Mouse (Mus musculus) hindbrain, postnatal 0 days (tissue): ENCODE data around the gene Eid2b. TPM values are rescaled to one million over a fixed set of nuclear protein-coding genes. Genes with fewer than 3 reads are reported as not detected.
"Not testable (repeated sequence)": the region's sequence is repeated elsewhere in the genome, so short reads cannot be mapped to it uniquely, and the experiment has no call there.

Source experiments
- ATAC-seq: fragments of 200-750 bp; cut with Nextera tagmentation; 2 replicates; pipeline ENCODE4 v1.8.0; 2017; ENCODE audit warnings: mild to moderate bottlenecking, moderate TSS enrichment, moderate library complexity
- DNase-seq: peaks from one replicate; pipeline ENCODE4 v3.0.0-alpha.2; 2015; ENCODE audit warnings: low spot score
- H3K27ac ChIP-seq: fragments of 300-500 bp; sonication (generic); 2 replicates; pipeline ENCODE4 v1.5.1; 2014; ENCODE audit warnings: mild to moderate bottlenecking
- H3K27me3 ChIP-seq: fragments of 300-500 bp; sonication (generic); 2 replicates; pipeline ENCODE4 v1.6.1; 2014; ENCODE audit warnings: low read length, mixed read lengths; ENCODE audit not compliant: insufficient read depth
- H3K36me3 ChIP-seq: fragments of 300-500 bp; sonication (generic); 2 replicates; pipeline ENCODE4 v1.6.1; 2014; ENCODE audit warnings: low read length, mixed read lengths; ENCODE audit not compliant: insufficient read depth
- H3K4me1 ChIP-seq: fragments of 300-500 bp; sonication (generic); 2 replicates; pipeline ENCODE4 v1.6.1; 2014; ENCODE audit warnings: antibody characterized with exemption, low read length, mixed read lengths; ENCODE audit not compliant: insufficient read depth
- H3K4me2 ChIP-seq: fragments of 300-500 bp; sonication (generic); 2 replicates; pipeline ENCODE4 v1.6.1; 2014; ENCODE audit warnings: low read depth, mild to moderate bottlenecking, low read length, moderate library complexity, mixed read lengths
- H3K4me3 ChIP-seq: fragments of 300-500 bp; sonication (generic); 2 replicates; pipeline ENCODE4 v1.5.1; 2014; ENCODE audit warnings: low read length
- H3K9ac ChIP-seq: fragments of 300-500 bp; sonication (generic); replicated peaks from 2 replicates; pipeline ENCODE4 v1.6.1; 2014; ENCODE audit warnings: mild to moderate bottlenecking, low read length, moderate library complexity, mixed read lengths
- H3K9me3 ChIP-seq: fragments of 300-500 bp; sonication (generic); 2 replicates; pipeline ENCODE4 v1.6.1; 2016; ENCODE audit warnings: low read length, mixed read lengths
- CTCF ChIP-seq: IDR thresholded peaks from 2 replicates; pipeline ENCODE4 v1.5.1; 2016; ENCODE audit warnings: antibody characterized with exemption, control low read depth, low read depth
- WGBS: fragments of 180-500 bp; shearing (Covaris S2); extraction: QIAGEN DNeasy Blood & Tissue Kit; methylation state at CpG from one replicate; pipeline ENCODE4 v1.1.7; 2014; 5-methylcytosine and 5-hydroxymethylcytosine counted together
- polyA plus RNA-seq: library from polyadenylated mRNA; unstranded; fragments of >200 nt; fragmentation: Nextera tagmentation; extraction: Ambion mirVana; gene quantifications from 2 replicates; pipeline ENCODE4 v1.2.1, GENCODE M21; 2015
- total RNA-seq: library from RNA; depleted of rRNA; stranded (reverse); fragments of >200 nt; gene quantifications from 2 replicates; pipeline ENCODE4 v1.2.3, GENCODE M21; 2014; rRNA removed

Gene Eid2b
- total RNA-seq = 34.6 and 38.2 TPM in 2 replicates
- polyA plus RNA-seq = 42.3 and 45.1 TPM in 2 replicates

- Histone ChIP-seq H3K4me2 (peak within 1 kb of the TSS; percentile 90), H3K27ac (peak within 1 kb of the TSS; percentile 89), H3K9me3 (no peaks in the 10 kb centered on the region), H3K36me3 (peaks cover 3% of the 10 kb centered on the region; the same call in 1 of the 2 replicates), H3K9ac (peak within 1 kb of the TSS; percentile 90), H3K4me1 (peaks cover 8% of the 10 kb centered on the region), H3K4me3 (peak within 1 kb of the TSS; percentile 65), H3K27me3 (no peaks in the 10 kb centered on the region)
- TF ChIP-seq CTCF = peak; percentile 93
- peak; percentile 96 for DNase-seq
- 3% methylated on average over 68 of the region's 68 CpGs for WGBS
- peak; percentile 77 for ATAC-seq
These were observed at the start of gene Eid2b for GRCm38 (mm10) chr7:28277615-28278278. Eid2b (plus strand) TSS chr7:28277739.

- H3K27ac ChIP-seq = not testable (repeated sequence)
These were observed 33.6 kb upstream of the Eid2b start for GRCm38 (mm10) chr7:28243943-28244342.

GRCm38 (mm10) chr7:28248957-28249356, 28.6 kb upstream of the Eid2b start:
- Histone ChIP-seq H3K36me3 (no peaks in the 10 kb centered on the region), H3K9ac (no peak overlapping the region), H3K4me2 (no peak overlapping the region), H3K4me3 (no peak overlapping the region), H3K4me1 (no peaks in the 10 kb centered on the region), H3K27ac (no peak overlapping the region), H3K27me3 (no peaks in the 10 kb centered on the region), H3K9me3 (no peaks in the 10 kb centered on the region)
- WGBS = 91% methylated on average over 3 of the region's 3 CpGs
- DNase-seq = no peak
- TF ChIP-seq CTCF = no peak
- no peak for ATAC-seq

More at GRCm38 (mm10) chr7:28243943-28244342, 33.6 kb upstream of the Eid2b start:
- H3K9me3 ChIP-seq, H3K27me3 ChIP-seq, H3K36me3 ChIP-seq, H3K4me1 ChIP-seq, H3K4me3 ChIP-seq, H3K4me2 ChIP-seq, ATAC-seq, H3K9ac ChIP-seq, DNase-seq: not testable (repeated sequence)
- 69% methylated on average over 2 of the region's 2 CpGs for WGBS

- H3K9ac ChIP-seq = no peak overlapping the region
- no peak overlapping the region for H3K4me2 ChIP-seq
- no peak for TF ChIP-seq CTCF
- H3K27me3 ChIP-seq = no peaks in the 10 kb centered on the region
- H3K36me3 ChIP-seq = no peaks in the 10 kb centered on the region
- no peak overlapping the region for H3K27ac ChIP-seq
- DNase-seq = no peak
- H3K9me3 ChIP-seq = no peaks in the 10 kb centered on the region
- H3K4me3 ChIP-seq = no peak overlapping the region
- ATAC-seq = no peak
- no peaks in the 10 kb centered on the region for H3K4me1 ChIP-seq
- 89% methylated on average over 17 of the region's 17 CpGs for WGBS
These were observed 25.6 kb upstream of the Eid2b start for GRCm38 (mm10) chr7:28251976-28252375.

- Histone ChIP-seq H3K4me2 (no peak overlapping the region), H3K4me3 (no peak overlapping the region), H3K9me3 (no peaks in the 10 kb centered on the region), H3K27me3 (no peaks in the 10 kb centered on the region), H3K4me1 (no peaks in the 10 kb centered on the region), H3K36me3 (no peaks in the 10 kb centered on the region), H3K9ac (no peak overlapping the region), H3K27ac (no peak overlapping the region)
- DNase-seq = no peak
- no peak for TF ChIP-seq CTCF
- no peak for ATAC-seq
- 93% methylated on average over 6 of the region's 6 CpGs for WGBS
These were observed 22.9 kb upstream of the Eid2b start for GRCm38 (mm10) chr7:28254591-28254990.

GRCm38 (mm10) chr7:28255476-28255875, 22.1 kb upstream of the Eid2b start:
- TF ChIP-seq CTCF = peak; percentile 47
- DNase-seq (no peak), ATAC-seq (no peak)
- no peaks in the 10 kb centered on the region for H3K4me1 ChIP-seq
- no peaks in the 10 kb centered on the region for H3K36me3 ChIP-seq
- no peak overlapping the region for H3K4me3 ChIP-seq
- no peak overlapping the region for H3K27ac ChIP-seq
- no peak overlapping the region for H3K4me2 ChIP-seq
- WGBS = 84% methylated on average over 6 of the region's 6 CpGs
- no peaks in the 10 kb centered on the region for H3K9me3 ChIP-seq
- no peak overlapping the region for H3K9ac ChIP-seq
- no peaks in the 10 kb centered on the region for H3K27me3 ChIP-seq

GRCm38 (mm10) chr7:28262861-28263260, 14.7 kb upstream of the Eid2b start:
- Histone ChIP-seq H3K4me3 (no peak overlapping the region), H3K27me3 (no peaks in the 10 kb centered on the region), H3K36me3 (no peaks in the 10 kb centered on the region), H3K4me2 (no peak overlapping the region), H3K9me3 (no peaks in the 10 kb centered on the region), H3K9ac (no peak overlapping the region), H3K4me1 (no peaks in the 10 kb centered on the region), H3K27ac (no peak overlapping the region)
- no peak for TF ChIP-seq CTCF
- ATAC-seq (no peak), DNase-seq (no peak)
- 38% methylated on average over 5 of the region's 5 CpGs for WGBS
